Mouse (Mus musculus) myocyte (in vitro differentiated cells): ENCODE data around the gene Sema3e. TPM values are rescaled to one million over a fixed set of nuclear protein-coding genes. Genes with fewer than 3 reads are reported as not detected.

Experiments
- H3K27me3 ChIP-seq: one replicate; pipeline ENCODE4 v1.6.1; 2011; ENCODE audit not compliant: control insufficient read depth, insufficient read depth, insufficient read length
- H3K36me3 ChIP-seq: one replicate; pipeline ENCODE4 v1.6.1; 2011; ENCODE audit not compliant: control insufficient read depth, insufficient read depth
- H3K4me2 ChIP-seq: one replicate; pipeline ENCODE4 v1.6.1; 2011; ENCODE audit warnings: low read depth, control low read depth
- H3K4me3 ChIP-seq: one replicate; pipeline ENCODE4 v1.5.1; 2011; ENCODE audit warnings: mild to moderate bottlenecking, control low read depth, moderate library complexity
- H3K79me2 ChIP-seq: one replicate; pipeline ENCODE4 v1.6.1; 2011; ENCODE audit not compliant: control insufficient read depth, insufficient read depth
- H3ac ChIP-seq: one replicate; pipeline ENCODE4 v1.6.1; 2011; ENCODE audit not compliant: control insufficient read depth, insufficient read length
- CEBPB ChIP-seq: IDR thresholded peaks from 2 replicates; pipeline ENCODE4 v1.6.1; 2011; ENCODE audit warnings: mild to moderate bottlenecking, moderate library complexity; ENCODE audit not compliant: poor library complexity, insufficient read depth, severe bottlenecking
- E2F4 ChIP-seq: IDR thresholded peaks from one replicate; pipeline ENCODE4 v1.6.1; 2011; ENCODE audit warnings: mild to moderate bottlenecking, control low read depth, moderate library complexity; ENCODE audit not compliant: insufficient read depth
- MAX ChIP-seq: IDR thresholded peaks from one replicate; pipeline ENCODE4 v1.6.1; 2011; ENCODE audit warnings: low read depth, mild to moderate bottlenecking, control low read depth
- MYOD1 ChIP-seq, 3 experiments: IDR thresholded peaks; one replicate each; pipeline ENCODE4 v1.6.1; 2011; ENCODE audit warnings: control low read depth in 2 of 3, low read depth in 2 of 3, mild to moderate bottlenecking in 2 of 3, moderate library complexity in 1 of 3; ENCODE audit not compliant: insufficient read length in 2 of 3, control insufficient read depth in 1 of 3
- MYOG ChIP-seq, 3 experiments: IDR thresholded peaks; one replicate each; pipeline ENCODE4 v1.6.1; 2011; ENCODE audit warnings: control low read depth in 2 of 3, low read depth in 2 of 3, mild to moderate bottlenecking in 2 of 3; ENCODE audit not compliant: insufficient read length in 2 of 3, control insufficient read depth in 1 of 3, insufficient read depth in 1 of 3
- POLR2A ChIP-seq: IDR thresholded peaks from one replicate; pipeline ENCODE4 v1.6.1; 2011; ENCODE audit warnings: low read depth, mild to moderate bottlenecking, control low read depth, moderate library complexity; ENCODE audit not compliant: insufficient read length
- POLR2AphosphoS2 ChIP-seq: IDR thresholded peaks from one replicate; pipeline ENCODE4 v1.6.1; 2011; ENCODE audit warnings: low read depth, control low read depth; ENCODE audit not compliant: insufficient read length
- REST ChIP-seq: IDR thresholded peaks from one replicate; pipeline ENCODE4 v1.6.1; 2011; ENCODE audit warnings: mild to moderate bottlenecking, control low read depth, moderate library complexity; ENCODE audit not compliant: insufficient read depth, insufficient read length
- SRF ChIP-seq: IDR thresholded peaks from one replicate; pipeline ENCODE4 v1.6.1; 2011; ENCODE audit warnings: low read depth; ENCODE audit not compliant: control insufficient read depth, insufficient read length
- TCF12 ChIP-seq: IDR thresholded peaks from one replicate; pipeline ENCODE4 v1.6.1; 2011; ENCODE audit warnings: mild to moderate bottlenecking, control low read depth; ENCODE audit not compliant: poor library complexity, insufficient read depth, severe bottlenecking
- TCF3 ChIP-seq: IDR thresholded peaks from one replicate; pipeline ENCODE4 v1.6.1; 2011; ENCODE audit warnings: low read depth, control low read depth; ENCODE audit not compliant: insufficient read length
- USF1 ChIP-seq: IDR thresholded peaks from one replicate; pipeline ENCODE4 v1.6.1; 2011; ENCODE audit warnings: low read depth, mild to moderate bottlenecking, control low read depth, moderate library complexity
- polyA plus RNA-seq: library from polyadenylated mRNA; unstranded; fragments of >200 nt; fragmentation: generic; extraction: Trizol; gene quantifications from one replicate; pipeline ENCODE4 v1.2.1, GENCODE M21; 2012; ENCODE audit warnings: missing spikeins

Sema3e gene
- polyA plus RNA-seq, 1 experiment, result 9.9 TPM

- Histone ChIP-seq H3K4me3 (no peak overlapping the region), H3ac (no peak overlapping the region), H3K27me3 (no peaks in the 10 kb centered on the region), H3K36me3 (no peaks in the 10 kb centered on the region), H3K79me2 (peaks cover 8% of the 10 kb centered on the region), H3K4me2 (no peak overlapping the region)
- no peak for TF ChIP-seq CEBPB
- TF ChIP-seq TCF12, result no peak
- TF ChIP-seq POLR2AphosphoS2, result no peak
- TF ChIP-seq TCF3, result no peak
- TF ChIP-seq SRF, result no peak
- no peak for TF ChIP-seq POLR2A
- no peak for TF ChIP-seq E2F4
- TF ChIP-seq MYOD1 (IDR thresholded peaks at IDR 0.05; ENCODE audit: control insufficient read depth in 1 of 3, insufficient read length in 2 of 3, low read depth in 2 of 3), result no peak
- no peak for TF ChIP-seq REST
- TF ChIP-seq MAX, result no peak
Observed at GRCm38 (mm10) chr5:14096196-14096595, 71.1 kb downstream of the Sema3e start.

DNA sequence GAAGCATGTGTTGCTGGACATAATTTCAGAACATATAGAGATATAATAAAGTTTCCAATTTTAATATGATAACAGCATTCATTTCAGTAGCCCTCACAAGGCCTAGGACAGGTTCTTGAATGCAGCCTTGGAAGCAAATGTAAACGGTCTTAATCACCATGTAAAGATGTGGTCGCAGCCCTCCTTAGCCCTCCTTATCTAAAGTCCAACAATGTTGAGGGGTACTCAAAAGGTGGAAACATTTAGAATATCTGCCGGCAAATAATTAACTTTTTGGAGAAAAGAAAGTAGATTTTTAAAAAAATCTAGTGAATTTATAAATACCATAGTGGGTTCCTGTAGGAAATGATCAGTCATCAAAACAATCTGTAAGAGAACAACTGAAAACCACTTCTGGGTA is 73.6 kb downstream of the Sema3e start:
- Histone ChIP-seq H3K36me3 (no peaks in the 10 kb centered on the region), H3ac (no peak overlapping the region), H3K79me2 (peaks cover 8% of the 10 kb centered on the region), H3K4me2 (no peak overlapping the region), H3K27me3 (no peaks in the 10 kb centered on the region), H3K4me3 (no peak overlapping the region)
- TF ChIP-seq MAX, result no peak
- no peak for TF ChIP-seq TCF3
- TF ChIP-seq POLR2AphosphoS2, result no peak
- TF ChIP-seq MYOG (IDR thresholded peaks at IDR 0.05; ENCODE audit: control insufficient read depth in 1 of 3, insufficient read depth in 1 of 3, insufficient read length in 2 of 3, low read depth in 2 of 3), result no peak
- TF ChIP-seq MYOD1 (IDR thresholded peaks at IDR 0.05; ENCODE audit: control insufficient read depth in 1 of 3, insufficient read length in 2 of 3, low read depth in 2 of 3), result no peak
- no peak for TF ChIP-seq USF1
- TF ChIP-seq E2F4, result no peak
- no peak for TF ChIP-seq SRF
- TF ChIP-seq REST, result no peak
- TF ChIP-seq CEBPB, result no peak

GRCm38 (mm10) chr5:14107365-14107764 is 82.3 kb downstream of the Sema3e start:
- H3K36me3 ChIP-seq, result peaks cover 4% of the 10 kb centered on the region
- no peaks in the 10 kb centered on the region for H3K27me3 ChIP-seq
- no peaks in the 10 kb centered on the region for H3K79me2 ChIP-seq
- no peak overlapping the region for H3K4me2 ChIP-seq
- no peak overlapping the region for H3K4me3 ChIP-seq
- no peak overlapping the region for H3ac ChIP-seq
- TF ChIP-seq SRF (no peak), MYOG (IDR thresholded peaks at IDR 0.05; ENCODE audit: control insufficient read depth in 1 of 3, insufficient read depth in 1 of 3, insufficient read length in 2 of 3, low read depth in 2 of 3) (no peak), POLR2AphosphoS2 (no peak), TCF3 (no peak), CEBPB (no peak), E2F4 (no peak), POLR2A (no peak), TCF12 (no peak), MYOD1 (IDR thresholded peaks at IDR 0.05; ENCODE audit: control insufficient read depth in 1 of 3, insufficient read length in 2 of 3, low read depth in 2 of 3) (no peak), REST (no peak), USF1 (no peak), MAX (no peak)

DNA sequence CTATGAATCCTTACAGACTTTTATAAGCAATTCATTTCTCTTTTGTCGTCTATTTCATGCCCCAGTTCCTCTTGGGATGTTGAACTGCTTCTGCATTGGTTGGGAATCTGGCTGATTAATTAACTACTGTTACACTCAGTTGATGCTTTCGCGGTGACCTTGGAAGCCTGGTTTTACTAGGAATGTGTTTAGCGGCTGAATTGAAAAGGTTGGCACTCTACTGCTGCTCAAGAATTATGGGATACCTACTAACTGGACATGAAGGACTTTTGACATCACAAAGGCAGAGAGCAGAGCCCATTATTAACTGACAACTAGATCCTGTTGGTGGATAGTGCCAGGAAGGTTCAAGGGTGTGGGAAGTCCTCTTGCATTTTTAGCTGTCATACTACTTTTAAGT is 83.9 kb downstream of the Sema3e start:
- no peak for TF ChIP-seq USF1
- no peaks in the 10 kb centered on the region for H3K79me2 ChIP-seq
- H3K4me3 ChIP-seq, result no peak overlapping the region
- peaks cover 4% of the 10 kb centered on the region for H3K36me3 ChIP-seq
- H3K4me2 ChIP-seq, result no peak overlapping the region
- no peaks in the 10 kb centered on the region for H3K27me3 ChIP-seq
- no peak overlapping the region for H3ac ChIP-seq

DNA sequence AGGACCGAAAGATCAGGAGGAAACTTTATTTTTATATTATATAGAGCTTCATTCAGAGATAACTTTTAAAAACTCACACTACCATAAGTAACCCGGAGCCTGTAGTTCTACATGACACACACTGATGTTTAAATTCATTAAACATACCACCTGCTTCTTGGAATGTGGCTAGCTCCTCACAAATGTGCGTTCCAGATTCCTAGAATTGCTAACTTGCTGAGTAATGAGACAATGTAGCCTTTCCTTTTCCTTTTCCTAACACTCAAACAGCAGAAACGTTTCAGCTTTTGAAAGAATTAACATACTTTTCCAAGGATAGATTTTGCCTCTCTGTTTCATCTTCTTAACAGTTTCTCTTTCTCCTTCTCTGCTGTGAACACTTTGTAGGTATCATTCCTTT is 86.3 kb downstream of the Sema3e start:
- Histone ChIP-seq H3K36me3 (peaks cover 4% of the 10 kb centered on the region), H3K79me2 (no peaks in the 10 kb centered on the region), H3K27me3 (no peaks in the 10 kb centered on the region), H3ac (no peak overlapping the region), H3K4me3 (no peak overlapping the region), H3K4me2 (no peak overlapping the region)
- peak in 1 of 3 experiments; percentile 31 for TF ChIP-seq MYOD1 (IDR thresholded peaks at IDR 0.05; ENCODE audit: control insufficient read depth in 1 of 3, insufficient read length in 2 of 3, low read depth in 2 of 3)
- no peak for TF ChIP-seq TCF12
